ENCODE assay signal across 12 mouse cellular contexts in genomic region chr6:145346789-145347557, GRCm38 (mm10).
A peak's percentile ranks its signal among the peaks of the same experiment; 100 is the strongest.
DNase-seq lines count a peak whose midpoint lies in the region; ATAC-seq lines count a peak whose summit lies in the region.
"Had no signal": no experiment of that assay in that cellular context is flagged by ENCODE, and none has a peak within 500 bp of the region (broad histone marks: within the 10 kb centered on the region; RNA-seq: fewer than 3 reads in every experiment).

No protein-coding gene starts in this region.

- DNase-seq in heart, adult 11 months = peak; percentile 91
- no peak for DNase-seq in heart, adult 18-20 months
- DNase-seq in MN1 (ENCODE audit: low spot score) = peak; percentile 56
- peak; percentile 81 for DNase-seq in cerebellum, adult 9-10 months
- no peak for DNase-seq in right cerebral cortex, postnatal 25 days
- DNase-seq in layer of hippocampus, postnatal 36 days = no peak
- DNase-seq: lung, postnatal 14 days had no signal

- H3K9ac ChIP-seq in limb, embryonic 15.5 days = no peak overlapping the region
- H3K9ac ChIP-seq: embryonic facial prominence, embryonic 12.5 days had no signal

- 0 out of 2 replicates have a peak, but pooled peaks have one; percentile 30 for ATAC-seq in limb, embryonic 15.5 days (ENCODE audit: insufficient number of reproducible peaks, low FRiP score, low TSS enrichment, low read depth)
- no peak for ATAC-seq in erythroid progenitor cell, adult 5-6 weeks (replicated peaks; ENCODE audit: low FRiP score, poor library complexity, severe bottlenecking)
- ATAC-seq: activated CD4-positive, CD25-positive, alpha-beta regulatory T cell, adult 4 months; inflammation-experienced regulatory T-cells, adult 6 months had no signal

- no peaks in the 10 kb centered on the region for H3K4me1 ChIP-seq in limb, embryonic 15.5 days

- no peak overlapping the region for H3K4me3 ChIP-seq in limb, embryonic 15.5 days
- H3K4me3 ChIP-seq: embryonic facial prominence, embryonic 12.5 days had no signal

- no peaks in the 10 kb centered on the region for H3K27me3 ChIP-seq in limb, embryonic 15.5 days
- H3K27me3 ChIP-seq: embryonic facial prominence, embryonic 12.5 days had no signal

- H3K27ac ChIP-seq in limb, embryonic 15.5 days = no peak overlapping the region
- H3K27ac ChIP-seq: embryonic facial prominence, embryonic 12.5 days had no signal

- H3K4me2 ChIP-seq in limb, embryonic 15.5 days = no peak overlapping the region
- H3K4me2 ChIP-seq: embryonic facial prominence, embryonic 12.5 days had no signal

- WGBS in limb, embryonic 15.5 days = 69% methylated on average over 11 of the region's 11 CpGs

- no peaks in the 10 kb centered on the region for H3K9me3 ChIP-seq in limb, embryonic 15.5 days
- H3K9me3 ChIP-seq: embryonic facial prominence, embryonic 12.5 days had no signal

- H3K36me3 ChIP-seq in limb, embryonic 15.5 days = no peaks in the 10 kb centered on the region
- H3K36me3 ChIP-seq: embryonic facial prominence, embryonic 12.5 days had no signal

Comparison
In these comparisons a context has a peak if more than half of its experiments do, and no peak if none do; other contexts are left out.
1. DNase-seq: peak in heart, adult 11 months (single experiment), MN1 (single experiment) and cerebellum, adult 9-10 months (single experiment); none in heart, adult 18-20 months (0 of 2), right cerebral cortex, postnatal 25 days (single experiment) and layer of hippocampus, postnatal 36 days (0 of 2).